Comparison of ENCODE assay signal across 8 mouse cellular contexts in genomic region chr3:84481104-84481503, GRCm38 (mm10). TPM values are rescaled to one million over a fixed set of nuclear protein-coding genes. Genes with fewer than 3 reads are reported as not detected.
A peak's percentile ranks its signal among the peaks of the same experiment; 100 is the strongest.
DNase-seq lines count a peak whose midpoint lies in the region; ATAC-seq and TF ChIP-seq lines count a peak whose summit lies in the region.

No protein-coding gene starts in this region.

- H3K9me3 ChIP-seq in MEL (replicated peaks; ENCODE audit: insufficient read depth, low read length), result no peaks in the 10 kb centered on the region
- no peaks in the 10 kb centered on the region for H3K9me3 ChIP-seq in embryonic facial prominence, embryonic 13.5 days
- H3K9me3 ChIP-seq in limb, embryonic 10.5 days (replicated peaks), result no peaks in the 10 kb centered on the region
- H3K9me3 ChIP-seq in stomach, embryonic 16.5 days (replicated peaks; ENCODE audit: control insufficient read depth, low read length), result no peaks in the 10 kb centered on the region

- peaks cover 0 to 16% of the 10 kb centered on the region in 2 experiments; a peak in 2 of 4 replicates for H3K36me3 ChIP-seq in MEL (ENCODE audit: control insufficient read depth in 1 of 2, insufficient read depth in 2 of 2, low read length in 2 of 2)
- H3K36me3 ChIP-seq in embryonic facial prominence, embryonic 13.5 days, result no peaks in the 10 kb centered on the region
- no peaks in the 10 kb centered on the region for H3K36me3 ChIP-seq in limb, embryonic 10.5 days
- H3K36me3 ChIP-seq in stomach, embryonic 16.5 days (ENCODE audit: control insufficient read depth, insufficient read depth, low read length), result no peaks in the 10 kb centered on the region

- peak overlapping the region; percentile 100 for H3K4me2 ChIP-seq in embryonic facial prominence, embryonic 13.5 days
- peak overlapping the region; percentile 99 for H3K4me2 ChIP-seq in stomach, embryonic 16.5 days (ENCODE audit: low read depth, low read length)

- ATAC-seq in embryonic facial prominence, embryonic 13.5 days (ENCODE audit: insufficient number of reproducible peaks, insufficient read depth, low FRiP score, low TSS enrichment, low read depth), result no peak
- ATAC-seq in stomach, embryonic 16.5 days (ENCODE audit: insufficient read depth, low FRiP score), result no peak

- no peak for TF ChIP-seq POLR2A in MEL (IDR thresholded peaks at IDR 0.05; ENCODE audit: control insufficient read depth in 1 of 2, insufficient read depth in 1 of 2, low read depth in 1 of 2, low read length in 2 of 2, poor library complexity in 1 of 2)

- intact Hi-C loops in heart, postnatal 14 days (cut with DNase I), result loop anchor here (1.0 kb wide), 1 partner anchor 129 kb away; no protein-coding TSS in a partner anchor

- H3K4me1 ChIP-seq in MEL (ENCODE audit: control insufficient read depth in 1 of 2, insufficient read depth in 2 of 2, low read length in 2 of 2), result peaks cover 2 to 18% of the 10 kb centered on the region in 2 experiments; a peak in 3 of 4 replicates
- H3K4me1 ChIP-seq in embryonic facial prominence, embryonic 13.5 days, result peaks cover 27% of the 10 kb centered on the region
- H3K4me1 ChIP-seq in limb, embryonic 10.5 days, result peaks cover 20% of the 10 kb centered on the region
- peaks cover 20% of the 10 kb centered on the region for H3K4me1 ChIP-seq in stomach, embryonic 16.5 days (ENCODE audit: control insufficient read depth, insufficient read depth, low read length)

- H3K4me3 ChIP-seq in MEL (ENCODE audit: control insufficient read depth in 1 of 2, insufficient read depth in 1 of 2, low read depth in 2 of 2, low read length in 2 of 2), result peak overlapping the region in 1 of 2 experiments; percentile 51; a peak in 1 of 4 replicates
- peak overlapping the region; percentile 67 for H3K4me3 ChIP-seq in embryonic facial prominence, embryonic 13.5 days
- peak overlapping the region; percentile 70; the same call in 1 of the 2 replicates for H3K4me3 ChIP-seq in limb, embryonic 10.5 days
- H3K4me3 ChIP-seq in stomach, embryonic 16.5 days (replicated peaks; ENCODE audit: low read length), result peak overlapping the region; percentile 72

- peak; percentile 30 to 72 for DNase-seq in adrenal gland, adult (ENCODE audit: inconsistent age in 2 of 2, low spot score in 1 of 2)
- no peak for DNase-seq in adrenal gland, postnatal 4 days (ENCODE audit: low spot score in 2 of 2)
- DNase-seq in MEL (ENCODE audit: low read depth, low spot score), result peak; percentile 62
- DNase-seq in heart, postnatal 14 days, result peak; percentile 41 to 51
- peak; percentile 56 for DNase-seq in limb, embryonic 10.5 days (ENCODE audit: low spot score)
- DNase-seq in mesoderm, embryonic 11.5 days (ENCODE audit: low read depth, low spot score), result peak; percentile 53

- H3K79me2 ChIP-seq in MEL (ENCODE audit: control insufficient read depth, insufficient read depth, low read length, poor library complexity), result no peaks in the 10 kb centered on the region

- TF ChIP-seq RAD21 in MEL (IDR thresholded peaks at IDR 0.05; ENCODE audit: low read depth, low read length), result peak; percentile 15

- peak in 1 of 3 experiments; percentile 33; a peak in 3 of 6 replicates for TF ChIP-seq CTCF in MEL (IDR thresholded peaks at IDR 0.05 in 2 of 3, conservative IDR thresholded peaks at IDR 0.05 in 1 of 3; ENCODE audit: control insufficient read depth in 1 of 3, insufficient read depth in 1 of 3, low read depth in 2 of 3, low read length in 3 of 3, poor library complexity in 1 of 3, severe bottlenecking in 1 of 3)

- TF ChIP-seq EP300 in MEL (IDR thresholded peaks at IDR 0.05; ENCODE audit: low read depth in 1 of 2, low read length in 2 of 2), result no peak

- WGBS in embryonic facial prominence, embryonic 13.5 days, result 3% methylated on average over 11 of the region's 11 CpGs
- 4% methylated on average over 11 of the region's 11 CpGs for WGBS in limb, embryonic 10.5 days
- WGBS in stomach, embryonic 16.5 days, result 4% methylated on average over 11 of the region's 11 CpGs

- peaks cover 0 to 1% of the 10 kb centered on the region in 2 experiments; a peak in 1 of 4 replicates for H3K27me3 ChIP-seq in MEL (ENCODE audit: control insufficient read depth in 1 of 2, insufficient read depth in 2 of 2, low read length in 2 of 2)
- peaks cover 52% of the 10 kb centered on the region for H3K27me3 ChIP-seq in embryonic facial prominence, embryonic 13.5 days
- peaks cover 76% of the 10 kb centered on the region for H3K27me3 ChIP-seq in limb, embryonic 10.5 days (ENCODE audit: low read depth, poor library complexity, severe bottlenecking)
- no peaks in the 10 kb centered on the region for H3K27me3 ChIP-seq in stomach, embryonic 16.5 days (ENCODE audit: control insufficient read depth, insufficient read depth, low read length)

- no peak overlapping the region for H3K27ac ChIP-seq in MEL (ENCODE audit: control insufficient read depth, low read depth, low read length)
- peak overlapping the region; percentile 16; the same call in 1 of the 2 replicates for H3K27ac ChIP-seq in embryonic facial prominence, embryonic 13.5 days
- H3K27ac ChIP-seq in limb, embryonic 10.5 days, result no peak overlapping the region
- H3K27ac ChIP-seq in stomach, embryonic 16.5 days (ENCODE audit: low read length), result peak overlapping the region; percentile 90

- no peak overlapping the region for H3K9ac ChIP-seq in MEL (ENCODE audit: control insufficient read depth, low read depth, low read length, poor library complexity, severe bottlenecking)
- H3K9ac ChIP-seq in embryonic facial prominence, embryonic 13.5 days, result no peak overlapping the region
- peak overlapping the region; percentile 88 for H3K9ac ChIP-seq in stomach, embryonic 16.5 days (ENCODE audit: low read length)

TF ChIP-seq in MEL, 35 proteins besides CTCF, POLR2A, EP300 and RAD21:
- TF ChIP-seq ZC3H11A (IDR thresholded peaks at IDR 0.05; ENCODE audit: low read depth, low read length), result peak; percentile 16; the same call in 1 of the 2 replicates
- TF ChIP-seq RCOR1 (IDR thresholded peaks at IDR 0.05; ENCODE audit: low read depth, low read length), result no peak
- TF ChIP-seq USF1 (IDR thresholded peaks at IDR 0.05; ENCODE audit: low read depth, low read length), result no peak
- no peak for TF ChIP-seq MYB (IDR thresholded peaks at IDR 0.05; ENCODE audit: low read depth, low read length)
- TF ChIP-seq GABPA (IDR thresholded peaks at IDR 0.05; ENCODE audit: low read depth, low read length), result no peak
- no peak for TF ChIP-seq TAL1 (IDR thresholded peaks at IDR 0.05; ENCODE audit: low read length)
- TF ChIP-seq NRF1 (IDR thresholded peaks at IDR 0.05; ENCODE audit: insufficient read depth, low read depth, low read length, poor library complexity, severe bottlenecking), result no peak
- TF ChIP-seq MEF2A (IDR thresholded peaks at IDR 0.05; ENCODE audit: extremely low read depth, insufficient replicate concordance, low read depth, low read length, poor library complexity, severe bottlenecking), result no peak
- TF ChIP-seq SIN3A (IDR thresholded peaks at IDR 0.05; ENCODE audit: low read length), result no peak
- TF ChIP-seq ZNF384 (IDR thresholded peaks at IDR 0.05; ENCODE audit: low read depth, low read length), result peak; percentile 95
- no peak for TF ChIP-seq MAX (IDR thresholded peaks at IDR 0.05; ENCODE audit: low read length)
- no peak for TF ChIP-seq CHD1 (IDR thresholded peaks at IDR 0.05; ENCODE audit: low read depth, low read length)
- TF ChIP-seq KAT2A (conservative IDR thresholded peaks at IDR 0.05; ENCODE audit: low read depth, low read length), result no peak
- no peak for TF ChIP-seq JUND (IDR thresholded peaks at IDR 0.05; ENCODE audit: low read depth, low read length)
- no peak for TF ChIP-seq ELF1 (IDR thresholded peaks at IDR 0.05; ENCODE audit: low read depth, low read length)
- peak; percentile 30; the same call in 1 of the 2 replicates for TF ChIP-seq SMC3 (IDR thresholded peaks at IDR 0.05; ENCODE audit: low read depth, low read length)
- 0 out of 2 replicates have a peak, but pooled peaks have one; percentile 6 for TF ChIP-seq GATA1 (IDR thresholded peaks at IDR 0.05; ENCODE audit: low read depth, low read length)

RNA-seq across cellular contexts. Expression of gene Fhdc1, which starts 0.9 kb away (rescaled TPM):
- 10 to 100 TPM; 41.5 to 47.1 TPM for total RNA-seq in adrenal gland, postnatal 4 days (2021)
- total RNA-seq in MEL (2012; rRNA removed), result 0.42 and 0.54 TPM in 2 replicates
- polyA plus RNA-seq in MEL (2012; ENCODE audit: insufficient read depth in 1 of 2, insufficient read length in 2 of 2, low read depth in 1 of 2, low replicate concordance in 2 of 2, missing spikeins in 1 of 2), result 1 to 10 TPM in 1 of 2 experiments, not detected in 1; 2.0 TPM
- polyA plus RNA-seq in embryonic facial prominence, embryonic 13.5 days (2015; fragmentation: Nextera tagmentation; extraction: Ambion mirVana), result 5.9 and 6.1 TPM in 2 replicates
- total RNA-seq in heart, postnatal 14 days (2021), result 1 to 10 TPM in 1 of 2 experiments, under 1 TPM in 1; 0.66 to 1.7 TPM
- polyA plus RNA-seq in limb, embryonic 10.5 days (2016; fragmentation: Nextera tagmentation; extraction: Ambion mirVana), result 1.2 and 2.2 TPM in 2 replicates
- 20.0 and 21.2 TPM in 2 replicates for polyA plus RNA-seq in stomach, embryonic 16.5 days (2015; fragmentation: Nextera tagmentation; extraction: Ambion mirVana)

Comparison
In these comparisons a context has a peak if more than half of its experiments do, and no peak if none do; other contexts are left out.
1. DNase-seq: peak in adrenal gland, adult (2 of 2), MEL (single experiment), heart, postnatal 14 days (2 of 2), limb, embryonic 10.5 days (single experiment) and mesoderm, embryonic 11.5 days (single experiment); none in adrenal gland, postnatal 4 days (0 of 2).
2. H3K27ac ChIP-seq: peak in embryonic facial prominence, embryonic 13.5 days (single experiment) and stomach, embryonic 16.5 days (single experiment); none in MEL (single experiment) and limb, embryonic 10.5 days (single experiment).